Mouse (Mus musculus): ENCODE data around the gene Nbr1. TPM values are rescaled to one million over a fixed set of nuclear protein-coding genes. Genes with fewer than 3 reads are reported as not detected.
A peak's percentile ranks its signal among the peaks of the same experiment; 100 is the strongest.
"Not testable (repeated sequence)": the region's sequence is repeated elsewhere in the genome, so short reads cannot be mapped to it uniquely, and the experiment has no call there.

Nbr1 gene
- polyA plus RNA-seq, 1 experiment: 137 TPM

DNA sequence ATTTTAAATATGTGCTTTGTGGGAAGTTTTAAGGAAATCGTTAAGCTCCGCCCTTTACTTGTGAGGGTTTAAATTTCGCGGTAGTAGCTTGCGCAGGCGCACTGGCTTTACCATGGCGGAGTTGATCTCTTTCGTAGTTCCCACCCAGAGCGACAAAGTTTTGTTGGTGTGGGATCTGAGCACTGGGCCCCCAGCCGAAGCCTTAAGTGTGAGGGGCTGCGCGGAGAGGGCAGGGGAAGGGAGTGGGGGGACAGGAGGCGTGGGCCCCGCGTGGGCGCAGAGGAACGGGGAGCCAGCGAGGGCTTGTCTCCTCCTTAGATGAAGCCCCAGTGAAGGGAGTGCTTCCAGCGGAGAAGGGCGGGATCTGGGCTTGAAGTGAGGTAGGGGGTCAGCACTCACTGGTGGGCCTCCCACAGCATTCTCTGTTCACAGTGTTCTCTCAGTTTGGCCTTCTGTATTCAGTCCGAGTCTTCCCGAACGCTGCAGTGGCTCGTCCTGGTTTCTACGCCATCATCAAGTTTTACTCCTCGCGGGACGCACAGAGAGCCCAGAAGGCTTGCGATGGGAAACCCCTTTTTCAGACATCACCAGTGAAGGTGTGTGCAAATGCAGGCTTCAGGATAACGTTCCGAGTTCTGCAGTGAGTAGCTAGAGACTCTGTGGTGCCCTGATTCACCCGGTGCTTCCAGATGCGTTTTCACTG, 76.1 kb downstream of the Nbr1 start:
- H3K4me3 ChIP-seq (replicated peaks; ENCODE audit: insufficient read depth, low read depth, low read length): peak overlapping the region; percentile 69
- H3K4me1 ChIP-seq (ENCODE audit: control insufficient read depth, insufficient read depth, low read length): no peaks in the 10 kb centered on the region
- peak; percentile 70 to 82 for DNase-seq
- WGBS: under 1% methylated on average over 32 of the region's 33 CpGs
- no peaks in the 10 kb centered on the region for H3K27me3 ChIP-seq (ENCODE audit: control insufficient read depth, insufficient read depth, low read length)
- no peak overlapping the region for H3K27ac ChIP-seq (ENCODE audit: insufficient read depth, low read length)
- TF ChIP-seq POLR2A (IDR thresholded peaks at IDR 0.05; ENCODE audit: borderline replicate concordance, insufficient read depth, low read length): no peak
- TF ChIP-seq CTCF (IDR thresholded peaks at IDR 0.05; ENCODE audit: borderline replicate concordance, insufficient read depth, low read depth, low read length): no peak

DNA sequence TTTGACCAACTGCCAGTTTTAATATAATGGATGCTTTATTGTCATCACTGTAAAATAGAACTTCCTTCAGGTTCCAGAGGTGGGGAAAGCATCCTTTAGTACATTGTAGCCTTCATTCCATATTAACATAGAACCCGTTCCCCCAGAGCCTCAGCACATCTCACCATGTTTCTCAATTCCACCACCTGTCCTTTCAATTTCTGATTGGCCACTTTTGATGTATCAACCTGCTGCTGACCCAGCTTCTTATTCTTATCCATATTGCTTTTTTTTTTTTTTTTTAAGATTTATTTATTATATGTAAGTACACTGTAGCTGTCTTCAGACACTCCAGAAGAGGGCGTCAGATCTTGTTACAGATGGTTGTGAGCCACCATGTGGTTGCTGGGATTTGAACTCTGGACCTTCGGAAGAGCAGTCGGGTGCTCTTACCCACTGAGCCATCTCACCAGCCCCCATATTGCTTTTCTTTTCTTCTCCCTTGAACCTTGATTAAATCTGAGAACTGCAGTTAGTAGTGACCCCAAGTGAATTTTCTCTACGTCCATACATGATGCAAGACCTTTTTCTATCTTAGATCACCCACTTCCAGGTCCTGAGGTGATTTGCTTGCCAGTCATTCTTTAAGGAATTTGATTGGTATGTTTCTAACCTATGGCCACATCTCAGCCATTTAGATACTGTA, 76.9 kb downstream of the Nbr1 start:
- H3K27me3 ChIP-seq (ENCODE audit: control insufficient read depth, insufficient read depth, low read length); H3K4me1 ChIP-seq (ENCODE audit: control insufficient read depth, insufficient read depth, low read length); H3K27ac ChIP-seq (ENCODE audit: insufficient read depth, low read length); H3K4me3 ChIP-seq (replicated peaks; ENCODE audit: insufficient read depth, low read depth, low read length); DNase-seq: not testable (repeated sequence)
- WGBS: 59% methylated on average over 4 of the region's 5 CpGs

Other genes starting within 250 kb of the Nbr1 start
- 122 and 132 TPM in 2 replicates for gene Becn1, start 249.9 kb upstream of the Nbr1 start, polyA plus RNA-seq (2012; rRNA removed)
- gene Psme3, start 235.9 kb upstream of the Nbr1 start, polyA plus RNA-seq (2012; rRNA removed): 98.4 and 100 TPM in 2 replicates
- gene Aoc2, start 227.1 kb upstream of the Nbr1 start, polyA plus RNA-seq (2012; rRNA removed): 2.9 and 3.0 TPM in 2 replicates
- 0.75 and 0.76 TPM in 2 replicates for gene Aoc3, start 221.5 kb upstream of the Nbr1 start, polyA plus RNA-seq (2012; rRNA removed)
- 0.08 TPM in 1 of 2 replicates, not detected in the other for gene G6pc, start 184.6 kb upstream of the Nbr1 start, polyA plus RNA-seq (2012; rRNA removed)
- 53.2 and 55.3 TPM in 2 replicates for gene Aarsd1, start 134.5 kb upstream of the Nbr1 start, polyA plus RNA-seq (2012; rRNA removed)
- 2.9 and 3.1 TPM in 2 replicates for gene Gm27029, start 127.4 kb upstream of the Nbr1 start, polyA plus RNA-seq (2012; rRNA removed)
- 31.8 and 32.0 TPM in 2 replicates for gene Rundc1, start 127.1 kb upstream of the Nbr1 start, polyA plus RNA-seq (2012; rRNA removed)
- 1.2 and 1.8 TPM in 2 replicates for gene Ptges3l, start 126.8 kb upstream of the Nbr1 start, polyA plus RNA-seq (2012; rRNA removed)
- 400 and 422 TPM in 2 replicates for gene Rpl27, start 109.9 kb upstream of the Nbr1 start, polyA plus RNA-seq (2012; rRNA removed)
- 6.2 and 6.3 TPM in 2 replicates for gene Ifi35, start 103.7 kb upstream of the Nbr1 start, polyA plus RNA-seq (2012; rRNA removed)
- gene Rnd2, start 87.2 kb upstream of the Nbr1 start, polyA plus RNA-seq (2012; rRNA removed): 216 and 275 TPM in 2 replicates
- 44.6 and 49.2 TPM in 2 replicates for gene Vat1, start 85.9 kb upstream of the Nbr1 start, polyA plus RNA-seq (2012; rRNA removed)
- 0.59 and 0.67 TPM in 2 replicates for gene Brca1, start 194 bp upstream of the Nbr1 start, polyA plus RNA-seq (2012; rRNA removed)
- gene Tmem106a, start 30.1 kb downstream of the Nbr1 start, polyA plus RNA-seq (2012; rRNA removed): 1.6 and 2.0 TPM in 2 replicates
- gene Gm11634, start 47.1 kb downstream of the Nbr1 start, polyA plus RNA-seq (2012; rRNA removed): not detected in 2 replicates
- 13.7 and 13.9 TPM in 2 replicates for gene Rdm1, start 75.0 kb downstream of the Nbr1 start, polyA plus RNA-seq (2012; rRNA removed)
- gene Arl4d, start 113.4 kb downstream of the Nbr1 start, polyA plus RNA-seq (2012; rRNA removed): 14.5 and 16.6 TPM in 2 replicates
- 27.4 and 28.9 TPM in 2 replicates for gene Dhx8, start 180.8 kb downstream of the Nbr1 start, polyA plus RNA-seq (2012; rRNA removed)
- 26.9 and 27.0 TPM in 2 replicates for gene Etv4, start 233.2 kb downstream of the Nbr1 start, polyA plus RNA-seq (2012; rRNA removed)

Measured in cerebellum, adult 2 months (tissue).